Mouse (Mus musculus) frontal cortex, postnatal 36 days (tissue): ENCODE data around the gene Prmt7.
A peak's percentile ranks its signal among the peaks of the same experiment; 100 is the strongest.

ENCODE experiments used
- DNase-seq, 2 experiments: peaks; one replicate each; pipeline ENCODE4 v3.0.0; 2022; ENCODE audit warnings: low spot score in 2 of 2

The Prmt7 gene

DNA sequence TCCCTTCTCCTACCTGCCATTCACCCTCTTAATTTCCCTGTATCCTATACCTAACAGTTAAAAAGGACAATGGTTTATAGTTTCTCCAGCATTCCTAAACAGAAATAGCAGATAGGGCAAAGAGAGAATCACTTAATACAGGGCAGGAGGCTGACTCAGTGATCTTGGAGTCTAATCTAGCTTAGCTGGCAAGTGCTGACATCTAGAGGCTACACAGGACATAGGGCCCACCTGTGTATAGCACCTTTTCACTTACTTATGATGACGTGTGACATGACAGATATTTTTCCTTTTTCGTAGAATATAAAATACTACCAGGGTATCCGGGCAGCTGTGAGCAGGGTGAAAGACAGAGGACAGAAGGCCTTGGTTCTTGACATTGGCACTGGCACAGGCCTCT, 8.9 kb downstream of the Prmt7 start:
- no peak for DNase-seq

DNA sequence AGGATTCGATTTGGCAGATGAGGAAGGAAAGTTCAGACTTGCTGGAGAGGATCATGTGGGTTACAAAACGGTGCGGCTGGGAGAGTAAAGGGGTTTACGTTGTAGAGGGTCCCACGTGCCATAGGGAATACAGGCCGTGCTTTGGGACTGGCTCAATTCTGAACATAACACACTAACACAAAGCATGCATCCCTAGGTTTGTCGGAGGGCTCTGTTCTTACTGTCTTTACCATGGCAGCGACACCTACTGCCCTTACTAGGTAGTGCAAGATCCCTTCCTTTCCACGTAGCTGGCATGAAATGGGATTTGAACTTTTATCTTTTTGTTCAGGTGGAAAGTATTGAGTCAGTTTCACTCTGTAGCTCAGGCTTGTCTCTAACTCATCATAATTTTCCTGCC, 15.9 kb downstream of the Prmt7 start:
- DNase-seq = peak; percentile 51 to 57

DNA sequence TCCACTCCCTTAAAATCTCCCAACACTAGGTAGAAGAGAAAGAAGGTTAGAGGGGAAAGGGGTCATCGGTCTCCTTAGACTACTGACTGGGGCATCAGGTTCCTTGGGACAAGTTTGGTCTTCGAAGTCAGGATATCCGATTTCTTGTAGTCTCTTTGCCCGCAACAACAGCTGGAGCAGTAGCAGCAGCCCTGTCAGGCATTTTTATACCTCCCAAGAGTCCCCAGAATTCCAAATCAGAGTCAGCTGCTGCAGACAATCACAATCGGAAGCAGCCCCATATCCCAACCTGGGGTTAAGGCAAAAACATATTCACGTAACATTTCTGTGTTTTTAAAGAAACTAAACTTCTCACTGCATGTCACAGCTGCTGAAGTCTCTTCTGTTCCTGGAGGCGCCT, 20.8 kb downstream of the Prmt7 start:
- DNase-seq = no peak

- DNase-seq = no peak
These were observed 22.0 kb downstream of the Prmt7 start for GRCm38 (mm10) chr8:106232751-106233150.

- DNase-seq = no peak
These were observed 24.0 kb downstream of the Prmt7 start for GRCm38 (mm10) chr8:106234567-106235261.

DNA sequence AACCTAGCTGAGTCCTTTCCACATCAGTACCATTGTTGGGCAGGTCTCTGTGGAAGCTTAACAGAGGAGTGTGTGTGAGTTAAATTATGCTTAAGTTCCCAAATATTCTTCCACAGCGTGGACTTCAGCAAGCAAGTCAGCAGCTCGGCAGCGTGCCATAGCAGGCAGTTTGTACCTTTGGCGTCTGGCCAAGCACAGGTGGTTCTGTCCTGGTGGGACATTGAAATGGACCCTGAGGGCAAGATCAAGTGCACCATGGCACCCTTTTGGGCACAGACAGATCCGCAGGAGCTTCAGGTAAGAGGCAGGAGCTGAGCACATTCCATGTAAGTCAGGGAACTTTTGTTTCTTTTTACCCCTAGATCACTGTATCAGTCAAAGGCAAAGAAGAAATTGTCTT, 26.4 kb downstream of the Prmt7 start:
- no peak for DNase-seq

- no peak for DNase-seq
These were observed 39.5 kb downstream of the Prmt7 start for GRCm38 (mm10) chr8:106250186-106250585.

- DNase-seq = no peak
These were observed 47.4 kb downstream of the Prmt7 start for GRCm38 (mm10) chr8:106258169-106258568.

GRCm38 (mm10) chr8:106259579-106260255, 49.0 kb downstream of the Prmt7 start:
- DNase-seq = no peak

GRCm38 (mm10) chr8:106260894-106261293, 50.2 kb downstream of the Prmt7 start:
- no peak for DNase-seq

DNA sequence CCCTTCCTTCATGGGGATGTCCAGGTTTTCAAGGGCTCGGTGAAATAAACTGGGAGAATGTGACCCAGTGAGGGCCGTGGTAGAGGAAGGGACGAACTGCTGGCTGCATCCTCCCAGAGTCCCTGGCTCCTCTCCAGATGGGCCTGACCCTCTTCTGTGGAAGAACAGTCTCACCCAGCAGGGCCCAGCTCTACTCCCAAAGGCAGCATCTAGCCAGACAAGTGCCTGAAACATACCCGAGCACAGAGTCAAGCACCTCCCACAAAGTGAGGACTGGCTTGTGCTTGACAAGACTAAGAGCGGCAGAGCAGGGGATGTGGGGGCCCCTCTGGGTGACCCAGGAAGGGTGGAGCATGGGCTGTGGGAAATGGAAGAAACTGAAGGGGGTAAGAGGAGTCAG, 51.6 kb downstream of the Prmt7 start:
- DNase-seq = no peak

DNA sequence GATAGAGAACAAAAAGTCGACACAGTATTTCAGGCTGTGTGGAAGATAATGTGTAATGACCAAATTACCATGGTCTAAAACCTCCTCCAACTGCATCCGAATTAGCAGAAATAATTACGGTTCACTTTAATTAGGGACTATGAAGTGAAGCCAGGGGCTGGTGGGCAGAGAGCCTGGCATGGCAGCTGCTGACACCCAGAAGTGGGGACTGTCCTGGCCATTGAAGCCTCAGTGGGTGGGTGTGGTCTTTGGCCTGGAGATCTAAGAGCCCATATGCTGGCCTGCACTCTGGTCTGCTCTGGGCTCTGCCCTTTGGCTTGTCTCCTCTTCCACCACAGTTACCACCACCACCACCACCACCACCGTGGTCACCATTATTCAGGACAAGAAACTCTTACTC, 53.2 kb downstream of the Prmt7 start:
- DNase-seq = no peak

GRCm38 (mm10) chr8:106265398-106265797, 54.7 kb downstream of the Prmt7 start:
- DNase-seq = no peak

- DNase-seq = no peak
These were observed 58.1 kb downstream of the Prmt7 start for GRCm38 (mm10) chr8:106268710-106269346.

- peak; percentile 67 to 84 for DNase-seq
These were observed 60.1 kb downstream of the Prmt7 start for GRCm38 (mm10) chr8:106270804-106271203.

DNA sequence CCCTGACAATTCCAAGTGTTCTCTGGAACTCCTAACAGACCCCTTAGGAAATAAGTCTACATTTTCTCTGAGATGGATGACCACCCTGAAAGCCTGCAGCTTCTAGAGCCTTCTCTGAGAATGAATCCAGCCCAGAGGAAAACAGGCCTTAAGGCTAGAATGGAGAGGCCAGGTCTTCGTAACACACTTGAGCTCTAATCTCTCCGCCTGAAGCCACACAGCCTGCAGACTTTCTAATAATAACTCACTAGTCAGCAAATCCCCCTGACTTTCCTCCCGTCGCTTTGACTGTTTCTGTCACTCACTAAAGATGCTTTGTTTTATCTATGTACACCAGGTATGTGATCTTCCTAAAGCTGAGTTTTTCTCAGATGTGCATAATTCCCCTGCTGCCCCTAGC, 60.6 kb downstream of the Prmt7 start:
- DNase-seq = no peak

DNA sequence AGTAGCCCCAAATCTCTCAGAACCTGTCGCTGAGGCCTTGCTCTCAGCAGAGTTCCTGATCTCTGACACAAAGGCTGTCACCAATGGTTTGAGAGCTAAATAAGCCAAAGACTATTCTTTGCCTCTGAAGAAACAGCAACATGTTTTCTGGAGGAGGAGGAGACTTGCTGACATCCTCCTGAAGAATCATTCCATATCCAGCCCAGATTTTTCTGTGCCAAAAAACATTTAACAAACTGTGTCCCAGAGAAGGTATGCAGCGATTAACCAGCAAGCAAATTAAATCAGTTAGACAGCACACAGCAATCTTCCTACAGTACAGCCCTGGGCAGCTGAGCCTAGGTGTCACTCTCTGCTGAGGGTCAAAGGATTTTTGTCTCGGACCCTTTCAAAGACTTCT, 62.7 kb downstream of the Prmt7 start:
- DNase-seq = no peak

- DNase-seq = no peak
These were observed 66.1 kb downstream of the Prmt7 start for GRCm38 (mm10) chr8:106276709-106277317.

DNA sequence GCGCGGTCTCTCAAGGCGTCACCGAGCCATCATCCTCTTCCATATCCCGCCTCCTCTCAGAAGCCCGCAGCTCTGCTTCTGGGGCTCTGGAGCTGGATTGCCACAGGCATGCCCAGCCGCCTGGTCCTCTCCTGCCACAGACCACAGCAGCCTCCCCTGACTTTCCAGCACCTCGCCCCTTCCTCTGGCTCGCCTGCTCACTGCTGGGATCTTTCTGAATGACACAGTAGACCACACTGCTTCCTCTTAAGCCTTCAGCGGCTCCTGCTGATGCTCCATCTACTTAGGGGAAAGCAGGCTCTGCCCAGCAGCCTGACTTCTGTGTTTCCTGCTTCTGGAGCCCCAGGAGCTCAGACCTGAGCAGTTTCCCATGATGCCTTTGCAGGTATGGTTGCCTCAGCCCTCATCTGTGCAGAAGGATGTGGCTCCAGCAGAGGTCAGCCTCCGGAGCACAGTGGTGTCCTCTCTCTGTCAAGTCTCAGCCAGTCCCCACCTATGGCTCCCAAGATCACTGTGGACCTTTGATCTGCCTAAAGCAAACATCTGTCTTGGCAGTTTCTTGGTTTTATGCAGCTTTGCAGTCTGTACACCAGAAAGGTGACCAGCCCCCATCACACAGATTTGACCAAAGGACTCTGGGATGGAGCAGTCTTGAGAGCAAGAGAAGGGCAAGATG, 67.8 kb downstream of the Prmt7 start:
- no peak for DNase-seq

DNA sequence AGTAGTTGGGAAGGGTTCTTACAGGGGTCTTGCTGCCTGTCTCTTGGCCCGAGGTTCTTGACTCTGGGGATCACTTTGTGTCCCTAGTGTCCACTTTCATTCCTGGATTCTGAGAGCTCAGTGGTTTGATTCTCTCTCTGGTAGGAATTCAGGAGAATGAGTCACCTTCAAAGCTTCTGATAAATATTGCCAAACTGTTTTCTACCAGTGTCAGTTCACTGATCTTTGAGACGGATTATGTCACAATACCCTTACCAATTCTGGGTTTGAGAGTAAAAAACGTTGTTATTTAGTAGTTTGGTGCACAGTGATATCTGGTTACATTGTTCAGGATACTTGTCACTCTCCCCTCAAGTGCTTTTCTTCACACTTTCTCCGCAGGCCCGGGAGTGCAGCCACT, 69.4 kb downstream of the Prmt7 start:
- no peak for DNase-seq

DNA sequence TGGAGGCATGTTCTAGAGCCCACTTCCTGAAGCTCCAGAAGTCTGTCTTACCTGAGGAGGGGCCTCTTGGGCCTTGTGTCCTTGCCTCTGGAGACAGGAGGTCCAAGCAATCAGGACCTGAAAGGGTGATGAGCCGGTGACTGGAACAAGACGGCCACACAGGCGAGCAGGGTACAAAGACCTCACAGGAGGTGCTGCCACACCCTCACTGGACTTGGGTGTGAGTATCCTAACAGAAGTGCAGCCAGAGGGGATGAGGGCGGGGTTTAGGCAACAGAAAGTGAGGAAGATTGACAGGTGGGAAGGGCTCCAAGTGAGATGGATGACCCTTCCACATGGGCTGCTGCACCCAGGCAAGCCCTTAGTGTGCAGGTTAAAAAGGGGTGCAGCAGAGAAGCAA, 70.1 kb downstream of the Prmt7 start:
- DNase-seq = no peak

DNA sequence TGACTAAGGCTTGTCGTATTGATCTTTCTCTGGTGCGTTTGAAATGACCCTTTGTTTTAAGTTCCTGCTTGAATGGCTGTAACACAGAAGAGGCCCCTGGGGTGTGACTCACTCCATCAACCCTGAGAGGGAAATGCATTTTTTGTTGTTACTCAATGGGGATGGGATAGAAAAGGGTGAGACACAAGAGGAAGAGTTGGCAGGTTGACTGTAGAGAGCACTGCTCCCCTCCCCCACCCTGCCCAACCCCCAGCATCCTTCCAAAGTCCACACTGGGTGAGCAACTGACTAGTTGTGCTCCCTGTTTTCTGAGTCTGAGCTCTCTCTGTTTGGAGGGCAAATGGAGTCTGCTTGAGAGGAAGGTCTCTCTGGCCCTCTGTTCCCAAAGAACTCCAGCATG, 76.7 kb downstream of the Prmt7 start:
- no peak for DNase-seq
